Mouse (Mus musculus): Measurements from ENCODE around the gene Top3b. TPM values are rescaled to one million over a fixed set of nuclear protein-coding genes. Genes with fewer than 3 reads are reported as not detected.

The Top3b gene
- polyA plus RNA-seq (2012; rRNA removed) = 22.8 and 25.4 TPM in 2 replicates
- 19.1 and 22.5 TPM in 2 replicates for polyA plus RNA-seq (2014; fragmentation: Nextera tagmentation; extraction: Ambion mirVana)

DNA sequence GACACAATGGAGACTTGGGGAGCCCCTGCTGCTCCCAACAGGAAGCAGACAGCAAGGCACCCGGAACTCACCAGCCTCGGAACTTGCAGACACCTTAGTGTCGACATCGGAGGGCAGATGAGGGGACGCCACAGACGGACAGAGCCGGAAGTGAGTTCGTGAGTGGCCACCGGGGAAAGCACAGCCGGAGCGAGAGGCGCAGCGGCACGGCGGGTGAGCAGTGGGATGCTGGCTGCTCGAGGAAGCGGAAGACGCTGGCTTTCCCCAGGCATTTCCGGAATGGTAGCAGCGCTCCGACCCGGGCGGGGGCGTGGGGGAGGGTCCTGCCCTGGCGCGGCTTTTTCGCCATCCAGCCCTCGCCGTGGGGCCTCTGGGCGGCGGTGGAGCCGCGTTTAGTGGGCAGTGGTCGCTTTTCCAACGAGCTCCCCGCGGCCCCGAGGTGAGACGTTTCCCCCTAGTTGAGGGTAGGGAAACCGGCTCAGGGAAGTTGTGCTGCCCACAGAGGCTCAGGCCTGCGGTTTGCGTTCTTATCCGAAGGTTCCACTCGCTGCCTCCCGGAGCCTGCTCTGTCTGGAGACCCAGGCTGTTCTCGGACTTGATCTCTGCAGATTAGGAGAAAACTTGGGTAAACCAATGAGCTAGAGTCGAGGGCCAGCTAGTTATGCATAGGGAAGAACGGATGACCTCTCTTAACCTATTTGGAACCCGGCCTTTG lies at the start of gene Top3b, which contains the start of gene Vpreb1:
Top3b (plus strand) TSS at position 120 of the 715 bp plus-strand sequence.
Vpreb1 (minus strand) TSS at position 227 of the 715 bp plus-strand sequence.
- WGBS (ENCODE audit: insufficient replicate concordance) = under 1% methylated on average over 48 of the region's 49 CpGs
- H3K4me3 ChIP-seq (ENCODE audit: insufficient read depth in 1 of 2, low read depth in 2 of 2, low read length in 2 of 2) = peak within 1 kb of the TSS; percentile 69 to 97
- peak within 1 kb of the TSS; percentile 95 for H3K9ac ChIP-seq (replicated peaks)
- peak; percentile 94 for ATAC-seq (ENCODE audit: insufficient read depth)
- peaks cover 1% of the 10 kb centered on the region for H3K36me3 ChIP-seq (replicated peaks; ENCODE audit: control insufficient read depth, insufficient read depth, low read depth)
- H3K27ac ChIP-seq = peak within 1 kb of the TSS; percentile 85
- no peaks in the 10 kb centered on the region for H3K9me3 ChIP-seq (ENCODE audit: control insufficient read depth, low read length)
- peak; percentile 85 to 89 (median 86) for DNase-seq (ENCODE audit: low read depth in 3 of 3, low spot score in 3 of 3)
- peak within 1 kb of the TSS; percentile 67 for H3K4me2 ChIP-seq (ENCODE audit: low read depth)
- TF ChIP-seq CTCF (IDR thresholded peaks at IDR 0.05; ENCODE audit: low read depth) = peak; percentile 51
- TF ChIP-seq EP300 (IDR thresholded peaks at IDR 0.05; ENCODE audit: low read depth) = no peak
- no peaks in the 10 kb centered on the region for H3K27me3 ChIP-seq (ENCODE audit: control insufficient read depth, insufficient read depth, low read length)
- H3K4me1 ChIP-seq (replicated peaks; ENCODE audit: control insufficient read depth in 2 of 2, insufficient read depth in 2 of 2, low read length in 1 of 2) = peaks cover 0 to 5% of the 10 kb centered on the region in 2 experiments; a peak in 2 of 4 replicates

DNA sequence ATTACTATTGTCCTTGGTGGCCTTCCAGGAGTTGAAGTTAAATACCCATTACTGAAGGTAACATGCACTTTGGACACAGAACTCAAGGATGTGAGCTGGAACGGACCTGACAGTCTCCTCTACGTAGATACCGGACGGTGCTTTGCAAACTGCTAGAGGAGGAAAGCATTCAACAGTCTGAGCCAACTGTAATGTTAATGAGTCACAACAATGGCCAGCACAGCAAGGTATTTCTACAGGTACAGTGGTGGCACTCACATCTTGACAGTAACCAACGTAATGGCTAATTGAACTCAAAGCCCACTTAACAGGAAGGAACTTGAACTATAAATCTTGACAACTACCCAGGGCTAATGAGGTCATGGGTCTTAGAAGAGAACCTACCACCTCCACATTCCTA lies 45.1 kb upstream of the Top3b start:
- no peak overlapping the region for H3K27ac ChIP-seq
- no peaks in the 10 kb centered on the region for H3K4me1 ChIP-seq (replicated peaks; ENCODE audit: control insufficient read depth in 2 of 2, insufficient read depth in 2 of 2, low read length in 1 of 2)
- DNase-seq (ENCODE audit: low read depth in 3 of 3, low spot score in 3 of 3) (no peak), ATAC-seq (ENCODE audit: insufficient read depth) (no peak)
- 47% methylated on average over 5 of the region's 5 CpGs for WGBS (ENCODE audit: insufficient replicate concordance)
- no peak overlapping the region for H3K4me3 ChIP-seq (ENCODE audit: insufficient read depth in 1 of 2, low read depth in 2 of 2, low read length in 2 of 2)
- no peak for TF ChIP-seq EP300 (IDR thresholded peaks at IDR 0.05; ENCODE audit: low read depth)
- TF ChIP-seq CTCF (IDR thresholded peaks at IDR 0.05; ENCODE audit: low read depth) = no peak
- no peaks in the 10 kb centered on the region for H3K36me3 ChIP-seq (replicated peaks; ENCODE audit: control insufficient read depth, insufficient read depth, low read depth)
- no peaks in the 10 kb centered on the region for H3K9me3 ChIP-seq (ENCODE audit: control insufficient read depth, low read length)
- H3K9ac ChIP-seq (replicated peaks) = no peak overlapping the region
- H3K4me2 ChIP-seq (ENCODE audit: low read depth) = no peak overlapping the region
- no peaks in the 10 kb centered on the region for H3K27me3 ChIP-seq (ENCODE audit: control insufficient read depth, insufficient read depth, low read length)

DNA sequence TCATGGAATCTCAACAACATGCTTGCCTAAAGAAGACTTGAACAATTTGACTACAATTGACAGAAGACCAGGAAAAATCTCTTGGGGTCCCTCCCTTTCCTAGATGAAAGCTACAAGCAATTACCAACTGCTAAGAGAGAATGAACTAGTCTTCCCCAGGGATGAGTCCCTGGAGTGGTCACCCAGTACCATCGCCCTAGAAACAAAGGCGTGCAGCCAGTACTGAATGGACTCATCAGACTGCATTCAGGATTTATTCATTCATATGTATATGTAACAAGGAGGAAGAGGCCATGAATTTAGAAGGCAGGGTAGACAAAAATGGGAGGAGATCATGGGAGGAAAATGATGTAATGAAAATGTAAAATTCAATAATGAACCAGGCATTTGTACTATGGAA lies 44.3 kb upstream of the Top3b start:
- Histone ChIP-seq H3K4me3 (ENCODE audit: insufficient read depth in 1 of 2, low read depth in 2 of 2, low read length in 2 of 2) (no peak overlapping the region), H3K36me3 (replicated peaks; ENCODE audit: control insufficient read depth, insufficient read depth, low read depth) (no peaks in the 10 kb centered on the region), H3K9ac (replicated peaks) (no peak overlapping the region), H3K4me2 (ENCODE audit: low read depth) (no peak overlapping the region), H3K4me1 (replicated peaks; ENCODE audit: control insufficient read depth in 2 of 2, insufficient read depth in 2 of 2, low read length in 1 of 2) (no peaks in the 10 kb centered on the region), H3K27me3 (ENCODE audit: control insufficient read depth, insufficient read depth, low read length) (no peaks in the 10 kb centered on the region), H3K9me3 (ENCODE audit: control insufficient read depth, low read length) (no peaks in the 10 kb centered on the region), H3K27ac (no peak overlapping the region)
- WGBS (ENCODE audit: insufficient replicate concordance) = 69% methylated on average over 2 of the region's 2 CpGs
- DNase-seq (ENCODE audit: low read depth in 3 of 3, low spot score in 3 of 3) = no peak
- no peak for TF ChIP-seq CTCF (IDR thresholded peaks at IDR 0.05; ENCODE audit: low read depth)
- no peak for TF ChIP-seq EP300 (IDR thresholded peaks at IDR 0.05; ENCODE audit: low read depth)
- no peak for ATAC-seq (ENCODE audit: insufficient read depth)

DNA sequence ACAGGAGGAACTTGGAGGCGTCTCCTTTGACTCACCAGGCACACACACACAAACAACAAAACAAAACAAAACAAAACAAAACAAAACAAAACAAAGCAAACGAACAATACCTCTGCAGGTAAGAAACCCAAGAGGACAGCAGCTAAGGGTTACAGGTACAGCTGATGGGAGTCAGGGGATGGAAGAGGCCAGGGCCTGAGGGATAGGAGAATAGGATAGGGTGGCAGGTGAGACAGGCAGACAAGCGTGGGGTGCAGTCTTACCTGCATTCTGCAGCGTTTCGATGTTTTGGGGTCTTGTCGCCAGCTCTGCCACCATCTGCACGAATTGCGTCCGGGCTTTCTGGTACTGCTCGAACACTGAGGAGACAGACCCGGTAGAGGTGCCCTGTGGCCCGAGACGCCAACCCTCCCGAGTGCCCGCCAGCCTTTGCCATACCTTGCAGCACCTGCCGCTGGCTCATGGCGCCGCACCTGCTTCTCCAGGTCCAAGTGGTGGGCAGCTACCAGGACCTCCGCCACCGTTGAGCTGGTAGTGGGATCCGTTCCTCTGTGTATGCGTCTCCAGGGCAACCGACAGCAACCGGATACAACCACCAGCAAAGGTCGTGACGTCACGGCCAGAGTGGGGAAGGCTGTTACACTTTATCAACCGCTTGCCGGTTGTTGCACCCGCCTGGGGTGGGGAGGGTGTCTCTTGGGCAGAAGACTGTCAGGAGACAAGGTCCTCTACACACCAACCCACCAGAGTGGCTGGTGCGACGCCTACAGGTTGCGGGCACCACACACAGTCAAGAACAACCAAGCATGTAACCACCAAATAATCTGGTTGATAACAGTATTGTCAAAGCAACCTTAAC lies 41.5 kb upstream of the Top3b start, which contains the start of gene Spag6l:
Spag6l (minus strand) TSS at position 700 of the 859 bp plus-strand sequence.
- WGBS (ENCODE audit: insufficient replicate concordance) = 6% methylated on average over 33 of the region's 33 CpGs
- H3K4me1 ChIP-seq (replicated peaks; ENCODE audit: control insufficient read depth in 2 of 2, insufficient read depth in 2 of 2, low read length in 1 of 2) = no peaks in the 10 kb centered on the region
- H3K27me3 ChIP-seq (ENCODE audit: control insufficient read depth, insufficient read depth, low read length) = no peaks in the 10 kb centered on the region
- no peak within 1 kb of the TSS for H3K9ac ChIP-seq (replicated peaks)
- peak within 1 kb of the TSS; percentile 54 for H3K4me2 ChIP-seq (ENCODE audit: low read depth)
- DNase-seq (ENCODE audit: low read depth in 3 of 3, low spot score in 3 of 3) (peak; percentile 58 to 62 (median 58)), ATAC-seq (ENCODE audit: insufficient read depth) (peak; percentile 74)
- H3K36me3 ChIP-seq (replicated peaks; ENCODE audit: control insufficient read depth, insufficient read depth, low read depth) = no peaks in the 10 kb centered on the region
- H3K4me3 ChIP-seq (ENCODE audit: insufficient read depth in 1 of 2, low read depth in 2 of 2, low read length in 2 of 2) = peak within 1 kb of the TSS; percentile 25 to 40
- H3K27ac ChIP-seq = no peak within 1 kb of the TSS
- H3K9me3 ChIP-seq (ENCODE audit: control insufficient read depth, low read length) = no peaks in the 10 kb centered on the region
- TF ChIP-seq EP300 (IDR thresholded peaks at IDR 0.05; ENCODE audit: low read depth) (no peak), CTCF (IDR thresholded peaks at IDR 0.05; ENCODE audit: low read depth) (peak; percentile 48; the same call in 1 of the 2 replicates)

All from liver, embryonic 14.5 days (tissue).